Mouse (Mus musculus): ENCODE measurements around the gene Smox.

Smox gene

GRCm38 (mm10) chr2:131551701-131552620, 60.7 kb downstream of the Smox start:
- DNase-seq (ENCODE audit: low read depth, low spot score): no peak

GRCm38 (mm10) chr2:131552736-131553400, 61.6 kb downstream of the Smox start:
- DNase-seq (ENCODE audit: low read depth, low spot score): no peak

GRCm38 (mm10) chr2:131557896-131558295, 66.6 kb downstream of the Smox start:
- no peak for DNase-seq (ENCODE audit: low read depth, low spot score)

- DNase-seq (ENCODE audit: low read depth, low spot score): no peak
These were observed 69.1 kb downstream of the Smox start for GRCm38 (mm10) chr2:131560205-131560919.

GRCm38 (mm10) chr2:131561344-131561870, 70.1 kb downstream of the Smox start:
- peak; percentile 25 for DNase-seq (ENCODE audit: low read depth, low spot score)

- DNase-seq (ENCODE audit: low read depth, low spot score): peak; percentile 43
These were observed 70.7 kb downstream of the Smox start, which contains the start of gene Adra1d for GRCm38 (mm10) chr2:131561891-131562585. TSS of gene Adra1d (minus strand) at chr2:131562283.

GRCm38 (mm10) chr2:131562586-131563122, 71.4 kb downstream of the Smox start:
- DNase-seq (ENCODE audit: low read depth, low spot score): peak; percentile 70
